Mouse (Mus musculus) monocyte, adult 5-6 weeks (primary cell): Measurements from ENCODE around the gene Olig3. TPM values are rescaled to one million over a fixed set of nuclear protein-coding genes. Genes with fewer than 3 reads are reported as not detected.

ENCODE experiments used
- ATAC-seq: fragments of 153-309, 156-312 bp; replicated peaks from 2 replicates; pipeline ENCODE4 v1.8.0; 2017; ENCODE audit warnings: mild to moderate bottlenecking; ENCODE audit not compliant: low TSS enrichment, insufficient number of reproducible peaks, severe bottlenecking, poor library complexity, low FRiP score
- total RNA-seq: library from RNA; stranded (forward); fragments of 200-1000, 200-491, 200-594 nt; gene quantifications from 3 replicates; pipeline ENCODE4 v1.2.3, GENCODE M21; 2017

The Olig3 gene
- total RNA-seq, 1 experiment from 2014 or later: not detected

DNA sequence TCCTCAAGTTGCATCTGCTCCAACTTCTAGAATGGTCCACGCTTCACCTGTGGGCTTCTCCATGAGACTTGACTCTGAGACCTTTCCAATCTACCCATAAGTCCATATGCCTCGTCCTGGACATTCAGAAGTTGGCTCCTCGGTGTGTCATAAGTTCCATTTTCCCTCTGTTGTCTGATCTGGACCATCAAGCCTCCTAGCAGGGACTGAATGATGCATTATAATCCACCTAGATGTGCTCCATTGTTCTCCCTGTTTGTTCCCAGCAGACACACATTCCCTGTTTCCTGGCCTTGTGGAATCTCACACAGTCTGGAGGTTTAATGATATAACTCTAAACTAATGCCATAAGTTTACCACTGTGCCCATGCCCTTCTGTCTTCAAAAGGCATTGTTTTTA lies 50.8 kb downstream of the Olig3 start:
- no peak for ATAC-seq

Other genes with a start within 250 kb of the Olig3 start
- gene Ifngr1, start 235.4 kb downstream of the Olig3 start, total RNA-seq: 1,014 to 1,366 TPM (median 1,192 TPM) in 3 replicates